Mouse (Mus musculus) bone marrow macrophage, adult 2 months (primary cell): ENCODE results near the gene Tpd52l1.

ENCODE experiments used
- CTCF ChIP-seq: IDR thresholded peaks from 2 replicates; pipeline ENCODE4 v1.5.1; 2012; ENCODE audit warnings: low read depth, mild to moderate bottlenecking, low read length, moderate library complexity
- POLR2A ChIP-seq: IDR thresholded peaks from 2 replicates; pipeline ENCODE4 v1.6.1; 2012; ENCODE audit warnings: mild to moderate bottlenecking, low read depth, low read length, borderline replicate concordance

DNA sequence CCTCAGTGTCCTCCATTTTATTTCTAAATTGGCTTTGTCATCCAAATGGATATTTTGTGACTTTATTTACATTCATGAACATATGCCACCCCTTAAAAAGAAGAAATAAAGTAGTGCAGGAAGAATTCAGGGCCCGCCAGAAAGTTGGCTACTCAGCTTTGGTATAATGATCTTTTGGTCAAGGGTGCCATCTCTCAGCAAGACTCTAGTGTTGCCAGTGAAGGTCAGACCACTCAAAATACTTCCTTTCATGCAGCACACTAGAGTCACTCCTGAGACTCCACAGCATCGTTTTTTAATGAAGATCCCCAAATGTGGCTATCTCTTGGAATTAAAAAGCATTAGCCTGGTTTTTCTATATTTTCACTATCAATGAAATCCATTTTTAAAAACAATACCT lies 147.5 kb downstream of the Tpd52l1 start:
- TF ChIP-seq CTCF (no peak), POLR2A (no peak)
